Comparison of ENCODE assay signal across 8 mouse cellular contexts in the genomic region with DNA sequence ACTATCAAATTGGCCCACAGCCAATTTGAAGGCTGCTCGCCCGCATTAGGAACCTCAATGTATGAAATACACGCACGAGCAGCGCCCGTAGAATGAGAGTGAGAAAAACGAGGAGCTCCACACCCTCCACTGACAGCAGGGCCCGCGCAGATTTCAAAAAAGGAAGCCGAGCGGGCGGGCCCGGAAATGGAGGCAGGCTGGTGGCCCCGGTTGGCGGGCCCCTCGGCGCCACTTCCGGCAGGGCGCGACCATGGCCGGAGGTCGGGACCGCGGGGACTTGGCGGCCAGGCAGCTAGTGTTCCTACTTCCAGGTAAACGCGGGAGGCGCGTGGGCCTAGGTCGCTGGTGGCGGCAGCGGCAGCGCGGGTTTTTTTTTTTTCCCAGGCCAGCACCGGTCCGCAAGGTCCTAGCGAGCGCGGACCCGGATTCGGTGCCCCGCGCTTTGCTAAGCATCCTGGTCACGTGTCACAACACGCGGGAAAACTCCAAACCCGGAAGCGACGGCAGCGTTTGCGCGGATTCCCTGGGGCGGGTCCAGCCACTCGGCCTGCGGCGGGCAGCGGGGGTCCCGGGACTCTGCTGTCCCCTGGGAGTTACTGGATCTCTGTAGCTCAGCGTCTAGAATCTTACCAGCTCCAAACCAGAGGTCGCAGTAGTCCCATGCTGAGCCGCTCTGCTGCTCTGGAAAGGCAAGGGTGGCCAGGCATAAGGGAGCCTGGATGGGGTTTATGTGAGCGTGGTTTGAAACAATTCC. TPM values are rescaled to one million over a fixed set of nuclear protein-coding genes. Genes with fewer than 3 reads are reported as not detected.
A peak's percentile ranks its signal among the peaks of the same experiment; 100 is the strongest.
DNase-seq lines count a peak whose midpoint lies in the region; ATAC-seq lines count a peak whose summit lies in the region.

No protein-coding gene starts in this region.

- peak; percentile 92 for ATAC-seq in erythroid progenitor cell, adult 5-6 weeks (replicated peaks; ENCODE audit: low FRiP score, poor library complexity, severe bottlenecking)
- ATAC-seq in heart, embryonic 14.5 days (ENCODE audit: insufficient number of reproducible peaks, insufficient read depth, low FRiP score, low read depth), result peak; percentile 68
- peak; percentile 92 for ATAC-seq in liver, embryonic 13.5 days (ENCODE audit: low read depth)
- ATAC-seq in stomach, embryonic 16.5 days (ENCODE audit: insufficient read depth, low FRiP score), result peak; percentile 89

- peak overlapping the region; percentile 76 to 77 for H3K4me3 ChIP-seq in heart, embryonic 14.5 days (ENCODE audit: control insufficient read depth in 1 of 2, insufficient read depth in 1 of 2, low read depth in 1 of 2, low read length in 2 of 2)
- peak overlapping the region; percentile 81 for H3K4me3 ChIP-seq in liver, embryonic 13.5 days (replicated peaks)
- H3K4me3 ChIP-seq in stomach, embryonic 16.5 days (replicated peaks; ENCODE audit: low read length), result peak overlapping the region; percentile 76

- no peaks in the 10 kb centered on the region for H3K9me3 ChIP-seq in heart, embryonic 14.5 days (ENCODE audit: control insufficient read depth, low read length)
- H3K9me3 ChIP-seq in liver, embryonic 13.5 days (replicated peaks), result no peaks in the 10 kb centered on the region
- no peaks in the 10 kb centered on the region for H3K9me3 ChIP-seq in stomach, embryonic 16.5 days (replicated peaks; ENCODE audit: control insufficient read depth, low read length)

- H3K27me3 ChIP-seq in heart, embryonic 14.5 days (ENCODE audit: control insufficient read depth, insufficient read depth, low read length), result no peaks in the 10 kb centered on the region
- no peaks in the 10 kb centered on the region for H3K27me3 ChIP-seq in liver, embryonic 13.5 days
- H3K27me3 ChIP-seq in stomach, embryonic 16.5 days (ENCODE audit: control insufficient read depth, insufficient read depth, low read length), result no peaks in the 10 kb centered on the region

- under 1% methylated on average over 62 of the region's 62 CpGs for WGBS in heart, embryonic 14.5 days
- under 1% methylated on average over 62 of the region's 62 CpGs for WGBS in liver, embryonic 13.5 days (ENCODE audit: insufficient replicate concordance)
- WGBS in stomach, embryonic 16.5 days, result under 1% methylated on average over 62 of the region's 62 CpGs

- peak overlapping the region; percentile 85 to 88 for H3K27ac ChIP-seq in heart, embryonic 14.5 days (replicated peaks in 1 of 2; ENCODE audit: control insufficient read depth in 1 of 2, insufficient read depth in 1 of 2, low read depth in 2 of 2, low read length in 2 of 2)
- peak overlapping the region; percentile 89 for H3K27ac ChIP-seq in liver, embryonic 13.5 days
- peak overlapping the region; percentile 86 for H3K27ac ChIP-seq in stomach, embryonic 16.5 days (ENCODE audit: low read length)

- peak overlapping the region; percentile 80 for H3K9ac ChIP-seq in heart, embryonic 14.5 days (ENCODE audit: low read length)
- peak overlapping the region; percentile 86 for H3K9ac ChIP-seq in liver, embryonic 13.5 days
- H3K9ac ChIP-seq in stomach, embryonic 16.5 days (ENCODE audit: low read length), result peak overlapping the region; percentile 90

- no peaks in the 10 kb centered on the region for H3K36me3 ChIP-seq in heart, embryonic 14.5 days (ENCODE audit: control insufficient read depth, insufficient read depth, low read length)
- H3K36me3 ChIP-seq in liver, embryonic 13.5 days, result peaks cover 5% of the 10 kb centered on the region; the same call in 1 of the 2 replicates
- H3K36me3 ChIP-seq in stomach, embryonic 16.5 days (ENCODE audit: control insufficient read depth, insufficient read depth, low read length), result no peaks in the 10 kb centered on the region

- peaks cover 5 to 17% of the 10 kb centered on the region in 2 experiments for H3K4me1 ChIP-seq in heart, embryonic 14.5 days (ENCODE audit: control insufficient read depth in 2 of 2, insufficient read depth in 2 of 2, low read length in 2 of 2)
- peaks cover 59% of the 10 kb centered on the region for H3K4me1 ChIP-seq in liver, embryonic 13.5 days (replicated peaks)
- peaks cover 12% of the 10 kb centered on the region for H3K4me1 ChIP-seq in stomach, embryonic 16.5 days (ENCODE audit: control insufficient read depth, insufficient read depth, low read length)

- peak overlapping the region; percentile 64 for H3K4me2 ChIP-seq in heart, embryonic 14.5 days (ENCODE audit: low read length)
- H3K4me2 ChIP-seq in liver, embryonic 13.5 days, result peak overlapping the region; percentile 86
- peak overlapping the region; percentile 58 for H3K4me2 ChIP-seq in stomach, embryonic 16.5 days (ENCODE audit: low read depth, low read length)

- peak; percentile 89 for DNase-seq in CD4-positive helper T cell, adult 2 months (ENCODE audit: low read depth, low spot score)
- peak; percentile 66 for DNase-seq in brain, embryonic 18.5 days (ENCODE audit: low read depth, low spot score)
- DNase-seq in kidney, postnatal 14 days, result peak; percentile 91
- DNase-seq in liver, embryonic 13.5 days, result peak; percentile 83
- peak; percentile 87 for DNase-seq in neural tube, embryonic 10.5 days (ENCODE audit: extremely low spot score, low spot score)

RNA-seq across cellular contexts. Expression of a gene that starts 39.2 kb away (rescaled TPM):
- not detected in 2 replicates for total RNA-seq in erythroid progenitor cell, adult 5-6 weeks (2015; ENCODE audit: low replicate concordance)
- total RNA-seq in erythroid progenitor cell, adult 5-6 weeks (2017; ENCODE audit: low replicate concordance), result not detected in 2 replicates
- 0.78 and 0.80 TPM in 2 replicates for polyA plus RNA-seq in heart, embryonic 14.5 days (2014; fragmentation: Nextera tagmentation; extraction: Ambion mirVana)
- 0.10 and 0.14 TPM in 2 replicates for polyA plus RNA-seq in liver, embryonic 13.5 days (2015; fragmentation: Nextera tagmentation; extraction: Ambion mirVana)
- polyA plus RNA-seq in stomach, embryonic 16.5 days (2015; fragmentation: Nextera tagmentation; extraction: Ambion mirVana), result 0.29 and 0.36 TPM in 2 replicates

RNA-seq across cellular contexts. Expression of a gene that starts 39.7 kb away (rescaled TPM):
- total RNA-seq in erythroid progenitor cell, adult 5-6 weeks (2015; ENCODE audit: low replicate concordance), result 72.9 and 80.7 TPM in 2 replicates
- 56.4 and 59.7 TPM in 2 replicates for total RNA-seq in erythroid progenitor cell, adult 5-6 weeks (2017; ENCODE audit: low replicate concordance)
- polyA plus RNA-seq in heart, embryonic 14.5 days (2014; fragmentation: Nextera tagmentation; extraction: Ambion mirVana), result 68.9 and 70.4 TPM in 2 replicates
- polyA plus RNA-seq in liver, embryonic 13.5 days (2015; fragmentation: Nextera tagmentation; extraction: Ambion mirVana), result 67.3 and 92.9 TPM in 2 replicates
- polyA plus RNA-seq in stomach, embryonic 16.5 days (2015; fragmentation: Nextera tagmentation; extraction: Ambion mirVana), result 43.7 and 46.6 TPM in 2 replicates

Comparison
In these comparisons a context has a peak if more than half of its experiments do, and no peak if none do; other contexts are left out.
1. Peak in every context shown above with its lines: DNase-seq, ATAC-seq, H3K4me3 ChIP-seq and H3K27ac ChIP-seq.